Mouse (Mus musculus) forebrain, embryonic 16.5 days (tissue): Measurements from ENCODE around the gene Mipol1. TPM values are rescaled to one million over a fixed set of nuclear protein-coding genes. Genes with fewer than 3 reads are reported as not detected.

ENCODE experiments used
- ATAC-seq: fragments of 200-750 bp; cut with Nextera tagmentation; 2 replicates; pipeline ENCODE4 v1.8.0; 2017; ENCODE audit warnings: mild to moderate bottlenecking, moderate library complexity
- H3K27ac ChIP-seq: fragments of 300-500 bp; sonication (generic); 2 replicates; pipeline ENCODE4 v1.5.1; 2014; ENCODE audit warnings: low read length, control low read depth
- H3K27me3 ChIP-seq: fragments of 300-500 bp; sonication (generic); replicated peaks from 2 replicates; pipeline ENCODE4 v1.6.1; 2014; ENCODE audit warnings: low read length; ENCODE audit not compliant: control insufficient read depth, insufficient read depth
- H3K36me3 ChIP-seq: fragments of 300-500 bp; sonication (generic); 2 replicates; pipeline ENCODE4 v1.6.1; 2014; ENCODE audit not compliant: control insufficient read depth, insufficient read depth
- H3K4me1 ChIP-seq: fragments of 300-500 bp; sonication (generic); replicated peaks from 2 replicates; pipeline ENCODE4 v1.6.1; 2014; ENCODE audit warnings: low read length; ENCODE audit not compliant: control insufficient read depth, insufficient read depth
- H3K4me2 ChIP-seq: fragments of 300-500 bp; sonication (generic); 2 replicates; pipeline ENCODE4 v1.6.1; 2014; ENCODE audit warnings: mild to moderate bottlenecking, low read length, control low read depth
- H3K4me3 ChIP-seq: fragments of 300-500 bp; sonication (generic); replicated peaks from 2 replicates; pipeline ENCODE4 v1.5.1; 2014; ENCODE audit warnings: mild to moderate bottlenecking, low read length, control low read depth
- H3K9ac ChIP-seq: fragments of 300-500 bp; sonication (generic); replicated peaks from 2 replicates; pipeline ENCODE4 v1.6.1; 2014; ENCODE audit warnings: low read depth, low read length, control low read depth
- H3K9me3 ChIP-seq: fragments of 300-500 bp; sonication (generic); 2 replicates; pipeline ENCODE4 v1.6.1; 2016; ENCODE audit warnings: low read length; ENCODE audit not compliant: control insufficient read depth
- whole genome bisulfite sequencing: fragments of 180-500 bp; shearing (Covaris S2); extraction: QIAGEN DNeasy Blood & Tissue Kit; methylation state at CpG from one replicate; pipeline ENCODE4 v1.1.7; 2014; 5-methylcytosine and 5-hydroxymethylcytosine counted together
- polyA plus RNA-seq: library from polyadenylated mRNA; unstranded; fragments of >200 nt; fragmentation: Nextera tagmentation; extraction: Ambion mirVana; gene quantifications from 2 replicates; pipeline ENCODE4 v1.2.1, GENCODE M21; 2015

Mipol1 gene
- polyA plus RNA-seq, 1 experiment from 2014 or later, result 6.6 TPM

DNA sequence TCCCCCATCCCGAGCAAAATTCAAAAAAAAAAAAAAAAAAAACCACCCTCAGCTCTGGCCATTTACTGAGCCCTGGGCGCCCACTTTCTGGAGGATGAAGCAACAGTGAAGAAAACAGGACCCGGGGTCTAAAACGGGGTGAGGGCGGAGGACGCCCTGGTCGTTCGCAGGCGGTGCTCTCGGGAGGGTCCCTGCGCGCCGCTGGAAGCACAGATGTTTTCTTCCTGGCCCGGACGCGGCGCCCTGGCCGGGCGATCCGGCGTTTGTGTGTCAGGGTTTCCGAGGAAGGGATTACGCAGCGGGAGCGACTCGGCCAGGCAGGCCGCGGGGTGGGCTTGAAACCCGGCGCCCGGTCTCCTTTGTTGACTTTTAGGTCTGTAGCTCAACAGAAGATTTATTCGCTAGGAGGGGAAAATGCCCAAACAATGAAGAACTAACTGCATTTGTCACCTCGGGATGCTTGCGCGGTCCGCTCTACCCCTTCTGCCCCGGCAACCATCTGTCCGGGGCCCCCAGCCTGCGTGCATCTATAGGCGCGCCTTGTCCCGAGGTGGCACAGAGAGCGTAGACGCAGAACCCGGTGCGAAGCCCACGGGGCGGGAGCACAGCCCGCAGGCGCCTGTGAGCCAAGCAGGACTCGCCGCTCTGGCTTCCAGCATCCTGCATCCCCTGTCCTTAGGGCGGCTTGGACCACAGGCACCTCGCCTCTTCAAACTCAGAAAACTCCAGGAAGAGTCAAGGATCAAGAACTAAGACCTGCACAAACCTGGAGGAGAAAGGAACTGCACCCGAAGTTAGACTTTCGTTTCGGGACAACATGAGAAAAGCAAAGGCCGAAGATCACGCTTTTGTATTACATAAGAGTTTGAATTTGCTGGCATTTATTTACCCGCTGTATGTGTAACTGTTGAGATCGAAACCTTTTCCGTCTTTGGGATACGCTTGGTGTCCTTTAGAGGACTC is 308.6 kb downstream of the Mipol1 start:
- Histone ChIP-seq H3K4me2 (peak overlapping the region; percentile 21; the same call in 1 of the 2 replicates), H3K9me3 (no peaks in the 10 kb centered on the region), H3K27ac (no peak overlapping the region), H3K4me1 (peaks cover 13% of the 10 kb centered on the region), H3K36me3 (no peaks in the 10 kb centered on the region), H3K9ac (no peak overlapping the region), H3K4me3 (0 out of 2 replicates have a peak overlapping the region, but pooled peaks have one; percentile 13), H3K27me3 (peaks cover 68% of the 10 kb centered on the region)
- under 1% methylated on average over 63 of the region's 63 CpGs for WGBS
- ATAC-seq, result peak; percentile 30; the same call in 1 of the 2 replicates

- Histone ChIP-seq H3K36me3 (no peaks in the 10 kb centered on the region), H3K4me3 (no peak overlapping the region), H3K27ac (no peak overlapping the region), H3K4me2 (no peak overlapping the region), H3K4me1 (peaks cover 13% of the 10 kb centered on the region), H3K9me3 (no peaks in the 10 kb centered on the region), H3K9ac (no peak overlapping the region), H3K27me3 (peaks cover 63% of the 10 kb centered on the region)
- WGBS, result under 1% methylated on average over 10 of the region's 10 CpGs
- no peak for ATAC-seq
These were observed 309.3 kb downstream of the Mipol1 start for GRCm38 (mm10) chr12:57539551-57539985.

DNA sequence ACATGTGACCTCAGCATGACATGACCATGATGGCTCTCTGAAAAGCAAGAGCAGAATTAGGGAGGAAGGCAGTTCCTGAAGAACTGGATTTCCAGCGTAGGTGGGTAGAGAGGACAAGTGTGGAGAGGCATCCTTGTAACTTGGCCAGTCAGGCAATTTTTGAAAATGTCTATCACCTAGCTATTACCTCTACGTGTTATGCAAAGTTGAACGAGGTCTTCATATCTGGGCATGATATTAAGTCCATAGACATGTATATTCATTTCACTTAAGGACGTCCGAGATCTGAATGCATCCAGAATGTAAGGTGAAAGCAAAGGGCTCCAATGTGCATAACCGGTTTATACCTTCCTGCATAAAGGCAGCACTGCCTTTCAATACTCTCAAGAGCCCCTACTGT is 310.9 kb downstream of the Mipol1 start:
- Histone ChIP-seq H3K4me1 (peaks cover 20% of the 10 kb centered on the region), H3K4me2 (no peak overlapping the region), H3K9me3 (no peaks in the 10 kb centered on the region), H3K9ac (no peak overlapping the region), H3K36me3 (no peaks in the 10 kb centered on the region), H3K27ac (no peak overlapping the region), H3K27me3 (peaks cover 63% of the 10 kb centered on the region), H3K4me3 (no peak overlapping the region)
- 9% methylated on average over 6 of the region's 6 CpGs for WGBS
- ATAC-seq, result no peak

DNA sequence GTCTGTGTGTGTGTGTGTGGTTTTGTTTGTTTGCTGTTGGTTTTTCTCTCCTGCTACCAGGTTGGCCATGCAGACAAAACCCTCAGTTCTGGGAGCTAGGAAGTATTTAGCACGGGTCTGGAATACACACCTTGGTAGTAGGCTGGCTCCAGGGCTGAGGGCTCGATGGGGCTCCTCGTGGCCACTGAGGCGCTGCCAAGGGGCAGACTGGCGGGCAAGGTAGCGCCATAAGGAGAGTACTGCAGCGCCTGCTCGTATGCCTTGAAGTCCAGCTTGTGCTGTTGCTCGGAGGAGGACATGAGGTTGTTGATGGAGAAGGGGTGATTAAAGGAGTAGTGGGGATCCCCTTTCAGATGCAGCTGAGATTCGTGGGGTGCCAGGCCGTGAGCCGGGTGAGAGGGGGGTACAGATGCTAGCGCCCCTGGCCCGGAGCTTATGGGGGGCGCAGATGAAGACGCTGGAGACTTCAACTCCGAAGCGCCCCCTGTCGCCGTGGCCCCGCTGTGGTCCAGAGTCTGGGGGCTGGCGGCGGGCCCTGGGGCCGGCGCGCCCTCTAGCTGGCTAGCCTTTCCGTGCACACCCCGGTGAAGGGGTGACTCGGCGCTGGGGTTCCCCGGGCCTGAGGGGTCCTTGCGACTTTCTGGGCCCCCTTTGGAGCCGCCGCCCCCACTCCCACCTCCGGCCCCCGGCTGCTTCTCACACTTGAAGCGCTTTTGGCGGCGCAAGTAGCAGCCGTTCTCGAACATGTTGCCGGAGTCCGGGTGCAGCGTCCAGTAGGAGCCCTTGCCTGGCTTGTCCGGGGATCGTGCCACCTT is 311.9 kb downstream of the Mipol1 start:
- no peak overlapping the region for H3K4me3 ChIP-seq
- no peak overlapping the region for H3K9ac ChIP-seq
- peaks cover 23% of the 10 kb centered on the region for H3K4me1 ChIP-seq
- ATAC-seq, result peak; percentile 18; the same call in 1 of the 2 replicates
- no peak overlapping the region for H3K4me2 ChIP-seq
- no peaks in the 10 kb centered on the region for H3K9me3 ChIP-seq
- no peak overlapping the region for H3K27ac ChIP-seq
- no peaks in the 10 kb centered on the region for H3K36me3 ChIP-seq
- WGBS, result under 1% methylated on average over 46 of the region's 46 CpGs
- H3K27me3 ChIP-seq, result peaks cover 62% of the 10 kb centered on the region

GRCm38 (mm10) chr12:57542746-57543626 is 312.8 kb downstream of the Mipol1 start:
- Histone ChIP-seq H3K27ac (no peak overlapping the region), H3K4me2 (no peak overlapping the region), H3K9ac (no peak overlapping the region), H3K9me3 (no peaks in the 10 kb centered on the region), H3K4me1 (peaks cover 23% of the 10 kb centered on the region), H3K4me3 (no peak overlapping the region), H3K36me3 (no peaks in the 10 kb centered on the region), H3K27me3 (peaks cover 68% of the 10 kb centered on the region)
- no peak for ATAC-seq
- 2% methylated on average over 54 of the region's 63 CpGs for WGBS

GRCm38 (mm10) chr12:57543627-57543991 is 313.4 kb downstream of the Mipol1 start:
- H3K4me3 ChIP-seq, result no peak overlapping the region
- H3K4me2 ChIP-seq, result no peak overlapping the region
- no peaks in the 10 kb centered on the region for H3K9me3 ChIP-seq
- no peak for ATAC-seq
- peaks cover 71% of the 10 kb centered on the region for H3K27me3 ChIP-seq
- H3K9ac ChIP-seq, result no peak overlapping the region
- H3K36me3 ChIP-seq, result no peaks in the 10 kb centered on the region
- 3% methylated on average over 10 of the region's 10 CpGs for WGBS
- H3K27ac ChIP-seq, result no peak overlapping the region
- H3K4me1 ChIP-seq, result peaks cover 20% of the 10 kb centered on the region

- Histone ChIP-seq H3K4me3 (peak overlapping the region; percentile 45), H3K27ac (no peak overlapping the region), H3K9me3 (no peaks in the 10 kb centered on the region), H3K36me3 (no peaks in the 10 kb centered on the region), H3K4me2 (peak overlapping the region; percentile 71), H3K27me3 (peaks cover 78% of the 10 kb centered on the region), H3K4me1 (peaks cover 14% of the 10 kb centered on the region), H3K9ac (no peak overlapping the region)
- WGBS, result under 1% methylated on average over 31 of the region's 31 CpGs
- ATAC-seq, result no peak; the same call in 1 of the 2 replicates
These were observed 314.6 kb downstream of the Mipol1 start for GRCm38 (mm10) chr12:57544641-57545370.
